Mouse (Mus musculus) CD4-positive naive resting alpha-beta T cell, adult 76 days (primary cell): Measurements from ENCODE around the gene Gm14597. TPM values are rescaled to one million over a fixed set of nuclear protein-coding genes. Genes with fewer than 3 reads are reported as not detected.

Source experiments
- total RNA-seq: library from RNA; stranded (reverse); gene quantifications from one replicate; pipeline ENCODE4 v1.2.4, GENCODE M21; 2023

Gene Gm14597
- total RNA-seq, result not detected

GRCm38 (mm10) chrX:53608879-53609278, at the start of gene Gm14597:
TSS of gene Gm14597 (minus strand) at chrX:53608979.

GRCm38 (mm10) chrX:53642980-53643961, 34.5 kb upstream of the Gm14597 start, which contains the start of gene Rtl8a:
TSS of gene Rtl8a (minus strand) at chrX:53643682.

GRCm38 (mm10) chrX:53607242-53608121, 1.3 kb downstream of the Gm14597 start, which contains the start of gene Rtl8c:
TSS of gene Rtl8c (plus strand) at chrX:53608032.

Other genes starting within 250 kb of the Gm14597 start
- gene Mospd1, start 238.5 kb downstream of the Gm14597 start, total RNA-seq, result 9.5 TPM
- not detected for gene Etd, start 174.1 kb downstream of the Gm14597 start, total RNA-seq
- gene Rtl8c, start 947 bp downstream of the Gm14597 start, total RNA-seq, result 5.9 TPM
- 14.1 TPM for gene Rtl8a, start 34.7 kb upstream of the Gm14597 start, total RNA-seq
- gene Rtl8b, start 61.4 kb upstream of the Gm14597 start, total RNA-seq, result 18.0 TPM
- not detected for gene 4930502E18Rik, start 115.8 kb upstream of the Gm14597 start, total RNA-seq
- not detected for gene 1700013H16Rik, start 148.9 kb upstream of the Gm14597 start, total RNA-seq
- gene Zfp36l3, start 167.4 kb upstream of the Gm14597 start, total RNA-seq, result not detected
- gene Xlr, start 188.7 kb upstream of the Gm14597 start, total RNA-seq, result 1.2 TPM